Mouse (Mus musculus) ES-E14 (cell line): ENCODE data around the gene Cemip. TPM values are rescaled to one million over a fixed set of nuclear protein-coding genes. Genes with fewer than 3 reads are reported as not detected.

ENCODE experiments used
- DNase-seq: peaks from one replicate; pipeline ENCODE4 v3.0.0-alpha.2; 2013; ENCODE audit warnings: low read depth, low spot score
- H3K27ac ChIP-seq: 2 replicates; pipeline ENCODE4 v1.5.1; 2012; ENCODE audit warnings: low read depth, mild to moderate bottlenecking, low read length, moderate library complexity, mixed read lengths; ENCODE audit not compliant: poor library complexity, insufficient read depth, severe bottlenecking
- H3K36me3 ChIP-seq: 2 replicates; pipeline ENCODE4 v1.6.1; 2012; ENCODE audit warnings: mild to moderate bottlenecking, low read length, moderate library complexity, mixed read lengths; ENCODE audit not compliant: control insufficient read depth, poor library complexity, insufficient read depth, severe bottlenecking
- H3K4me1 ChIP-seq, 2 experiments: fragments of 150-350 bp in 1 of 2; sonication (generic) in 1 of 2; 2 replicates each; pipeline ENCODE4 v1.6.1; 2012; ENCODE audit warnings: low read length in 2 of 2, mild to moderate bottlenecking in 1 of 2, mixed read lengths in 1 of 2; ENCODE audit not compliant: control insufficient read depth in 2 of 2, insufficient read depth in 2 of 2, poor library complexity in 1 of 2
- H3K4me3 ChIP-seq, 2 experiments: fragments of 150-350 bp in 1 of 2; sonication (generic) in 1 of 2; 2 replicates each; pipeline ENCODE4 v1.5.1; 2012; ENCODE audit warnings: low read length in 2 of 2, low read depth in 1 of 2, mild to moderate bottlenecking in 1 of 2, mixed read lengths in 1 of 2; ENCODE audit not compliant: insufficient read depth in 1 of 2, poor library complexity in 1 of 2, severe bottlenecking in 1 of 2
- H3K9ac ChIP-seq: 2 replicates; pipeline ENCODE4 v1.6.1; 2012; ENCODE audit warnings: low read depth, mild to moderate bottlenecking, low read length, mixed read lengths; ENCODE audit not compliant: poor library complexity, insufficient read depth, severe bottlenecking
- H3K9me3 ChIP-seq: fragments of 150-350 bp; sonication (generic); 2 replicates; pipeline ENCODE4 v1.6.1; 2012; ENCODE audit warnings: low read depth, mild to moderate bottlenecking, low read length; ENCODE audit not compliant: control insufficient read depth, insufficient read depth
- CHD2 ChIP-seq: IDR thresholded peaks from 2 replicates; pipeline ENCODE4 v1.6.1; 2014; ENCODE audit warnings: mild to moderate bottlenecking, low read depth, low read length, inconsistent platforms
- HCFC1 ChIP-seq: IDR thresholded peaks from 2 replicates; pipeline ENCODE4 v1.6.1; 2012; ENCODE audit warnings: low read length, inconsistent platforms, borderline replicate concordance; ENCODE audit not compliant: insufficient read depth
- MAFK ChIP-seq: IDR thresholded peaks from 2 replicates; pipeline ENCODE4 v1.6.1; 2014; ENCODE audit warnings: mild to moderate bottlenecking, low read depth, low read length, inconsistent platforms; ENCODE audit not compliant: insufficient read depth
- ZC3H11A ChIP-seq: IDR thresholded peaks from 2 replicates; pipeline ENCODE4 v1.6.1; 2012; ENCODE audit warnings: low read depth, mild to moderate bottlenecking, inconsistent platforms, low read length, borderline replicate concordance
- ZNF384 ChIP-seq: IDR thresholded peaks from 2 replicates; pipeline ENCODE4 v1.6.1; 2012; ENCODE audit warnings: low read depth, low read length, inconsistent platforms
- in situ Hi-C, 2 experiments: fragments of 600-800 bp; cut with MboI; formaldehyde crosslinking; loops; one replicate each; pipeline ENCODE4 v1.15.1; 2025; ENCODE audit warnings: low sequenced_read_pairs in 2 of 2, inconsistent platforms in 1 of 2; ENCODE audit not compliant: unreplicated experiment in 2 of 2
- total RNA-seq: library from RNA; depleted of rRNA; stranded (reverse); fragments of 300-350 nt; gene quantifications from 2 replicates; pipeline ENCODE4 v1.2.3, GENCODE M21; 2012

The Cemip gene
- total RNA-seq, 1 experiment: 3.9 TPM

DNA sequence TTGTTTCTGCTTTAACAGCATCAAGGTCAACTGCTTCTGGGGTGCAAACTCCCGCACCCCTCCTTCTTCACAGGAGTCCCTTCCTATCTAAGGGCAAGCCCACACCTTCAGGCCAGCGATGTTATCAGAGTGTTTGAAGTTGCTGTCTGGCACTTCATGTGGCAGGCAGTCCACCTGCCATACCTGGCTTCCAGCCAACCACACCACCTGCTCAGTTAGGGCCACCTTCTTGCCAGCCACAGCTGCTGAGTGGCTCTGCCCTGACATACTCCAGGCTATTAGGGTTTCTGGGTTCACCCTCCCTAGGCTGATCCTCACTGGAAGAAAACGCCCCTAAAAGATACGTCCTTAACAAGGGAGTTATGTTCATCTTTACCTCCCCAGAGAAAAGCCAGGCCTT is 60.2 kb downstream of the Cemip start:
- H3K27ac ChIP-seq: no peak overlapping the region
- in situ Hi-C loops: no loop called here
- H3K4me3 ChIP-seq: no peak overlapping the region
- H3K9me3 ChIP-seq: no peaks in the 10 kb centered on the region
- no peaks in the 10 kb centered on the region for H3K36me3 ChIP-seq
- no peak overlapping the region for H3K9ac ChIP-seq
- H3K4me1 ChIP-seq: peaks cover 0 to 8% of the 10 kb centered on the region in 2 experiments; a peak in 1 of 4 replicates
- no peak for DNase-seq
- TF ChIP-seq ZNF384 (no peak), HCFC1 (no peak), MAFK (no peak), ZC3H11A (no peak), CHD2 (no peak)

GRCm38 (mm10) chr7:84023466-84023865 is 62.8 kb downstream of the Cemip start:
- no peaks in the 10 kb centered on the region for H3K36me3 ChIP-seq
- peaks cover 0 to 8% of the 10 kb centered on the region in 2 experiments; a peak in 1 of 4 replicates for H3K4me1 ChIP-seq
- no peak overlapping the region for H3K27ac ChIP-seq
- no peak overlapping the region for H3K9ac ChIP-seq
- no peak overlapping the region for H3K4me3 ChIP-seq
- no peaks in the 10 kb centered on the region for H3K9me3 ChIP-seq
- in situ Hi-C loops: no loop called here
- peak; percentile 27 for DNase-seq
- TF ChIP-seq CHD2 (no peak), ZNF384 (no peak), ZC3H11A (no peak), HCFC1 (no peak), MAFK (no peak)

- no peaks in the 10 kb centered on the region for H3K36me3 ChIP-seq
- no peak overlapping the region for H3K9ac ChIP-seq
- no peak for DNase-seq
- H3K4me1 ChIP-seq: peaks cover 0 to 8% of the 10 kb centered on the region in 2 experiments; a peak in 1 of 4 replicates
- TF ChIP-seq ZNF384 (no peak), ZC3H11A (no peak), CHD2 (no peak), HCFC1 (no peak), MAFK (no peak)
- no peaks in the 10 kb centered on the region for H3K9me3 ChIP-seq
- in situ Hi-C loops: no loop called here
- no peak overlapping the region for H3K4me3 ChIP-seq
- H3K27ac ChIP-seq: no peak overlapping the region
Measured at GRCm38 (mm10) chr7:84022462-84022861, 63.8 kb downstream of the Cemip start.

- DNase-seq: no peak
- in situ Hi-C loops: no loop called here
- Histone ChIP-seq H3K36me3 (no peaks in the 10 kb centered on the region), H3K9ac (no peak overlapping the region), H3K9me3 (no peaks in the 10 kb centered on the region), H3K4me3 (no peak overlapping the region), H3K4me1 (peaks cover 0 to 8% of the 10 kb centered on the region in 2 experiments; a peak in 1 of 4 replicates), H3K27ac (no peak overlapping the region)
- TF ChIP-seq CHD2: no peak
- no peak for TF ChIP-seq ZC3H11A
- no peak for TF ChIP-seq MAFK
- no peak for TF ChIP-seq ZNF384
- TF ChIP-seq HCFC1: no peak
Measured at GRCm38 (mm10) chr7:84019381-84019780, 66.9 kb downstream of the Cemip start.
